Mouse (Mus musculus): ENCODE data around the gene Lcmt1.

Lcmt1 gene

DNA sequence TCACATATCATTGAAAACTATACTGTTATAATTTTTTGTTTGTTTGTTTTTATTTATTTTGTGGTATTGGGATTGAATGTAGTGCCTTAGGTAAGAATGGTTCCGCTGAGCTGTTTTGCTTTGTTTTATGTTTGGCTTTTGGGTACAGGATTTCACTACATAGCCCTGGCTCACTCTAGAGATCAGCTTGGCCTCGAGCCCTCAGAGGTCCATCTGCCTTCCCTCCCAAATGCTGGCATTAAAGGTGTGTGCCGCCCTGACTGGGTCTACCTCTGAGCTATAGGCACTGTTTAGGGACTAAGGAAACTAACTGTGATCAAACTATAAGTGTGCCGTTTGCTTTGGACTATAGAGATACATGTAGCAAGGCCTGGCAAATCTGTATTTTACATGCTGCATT is 29.7 kb downstream of the Lcmt1 start:
- no peak for DNase-seq (ENCODE audit: low spot score in 2 of 2)

DNA sequence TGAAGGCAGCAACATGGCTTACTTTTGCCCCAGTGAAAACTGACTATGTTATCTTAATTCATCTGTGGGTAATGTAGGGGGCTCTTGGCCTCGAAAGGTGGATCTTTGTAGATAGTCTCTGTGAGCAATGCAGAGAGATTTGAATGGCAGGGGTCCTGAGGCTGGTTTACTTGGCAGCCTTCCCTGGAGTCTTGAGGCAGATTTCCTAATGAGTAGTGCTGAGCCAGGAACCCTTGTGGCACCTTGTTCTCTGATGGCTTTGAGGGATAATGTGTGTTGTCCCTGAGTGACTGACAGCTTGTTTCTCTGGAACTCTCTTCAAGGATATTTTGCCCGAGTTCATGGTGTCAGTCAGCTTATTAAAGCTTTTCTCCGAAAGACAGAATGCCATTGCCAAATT is 31.5 kb downstream of the Lcmt1 start:
- no peak for DNase-seq (ENCODE audit: low spot score in 2 of 2)

DNA sequence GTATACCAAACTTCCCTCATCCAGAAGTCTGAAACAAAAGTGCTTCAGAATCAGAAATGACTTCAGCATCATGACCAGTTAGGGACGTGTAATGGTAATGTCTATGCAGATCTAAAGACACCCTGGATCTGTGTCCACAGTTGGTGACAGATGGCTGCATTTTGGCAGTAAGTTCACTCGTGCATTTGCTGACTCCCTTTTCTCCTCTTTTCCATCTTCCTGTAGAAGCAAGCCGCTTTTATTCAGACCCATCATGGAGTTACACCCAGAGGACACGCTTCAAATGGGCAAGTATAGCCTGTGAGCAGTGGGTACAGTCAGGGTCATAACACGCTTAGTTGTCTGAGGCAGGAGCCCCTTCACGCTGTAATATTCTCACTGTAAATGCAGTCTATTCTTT is 34.6 kb downstream of the Lcmt1 start:
- peak in 1 of 2 experiments; percentile 10 for DNase-seq (ENCODE audit: low spot score in 2 of 2)

DNA sequence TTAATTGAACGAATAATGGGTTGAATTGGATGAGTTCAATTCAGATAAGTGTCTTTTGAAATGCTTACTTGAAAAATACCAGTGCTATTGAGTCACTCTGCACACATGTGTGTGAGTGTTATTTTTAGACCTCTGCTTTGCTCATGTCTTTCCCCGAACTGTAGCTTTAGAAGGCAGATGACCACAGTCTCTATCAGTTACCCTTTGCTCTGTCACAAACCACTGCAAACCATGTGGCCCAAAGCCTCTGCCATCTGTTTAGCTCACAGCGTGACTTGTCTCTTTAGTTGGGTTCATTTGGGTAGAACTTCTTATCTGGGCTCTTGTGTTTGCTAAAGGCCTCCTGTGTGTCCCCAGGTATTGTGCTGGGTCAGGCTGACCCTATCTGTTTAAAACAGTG is 36.0 kb downstream of the Lcmt1 start:
- no peak for DNase-seq (ENCODE audit: low spot score in 2 of 2)

DNA sequence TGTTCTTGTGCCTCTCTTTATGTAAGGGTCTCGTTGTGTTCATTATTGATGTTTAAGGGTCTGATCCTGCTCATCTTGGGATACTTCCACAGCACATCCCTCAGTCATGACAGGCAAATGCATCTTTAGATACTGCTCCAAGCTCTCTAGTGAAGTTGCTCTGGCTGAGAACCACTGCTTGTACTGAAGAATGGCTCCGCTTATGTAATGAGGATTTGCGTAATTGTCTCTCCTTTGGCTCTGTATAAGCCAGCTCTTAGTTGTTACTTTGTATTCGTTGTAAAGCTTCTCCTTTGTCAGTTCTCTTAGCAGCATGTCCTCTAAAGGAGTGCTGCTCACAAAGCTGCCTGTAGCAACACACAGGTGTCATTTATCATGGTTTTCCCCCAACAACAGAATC is 37.4 kb downstream of the Lcmt1 start:
- no peak for DNase-seq (ENCODE audit: low spot score in 2 of 2)

DNA sequence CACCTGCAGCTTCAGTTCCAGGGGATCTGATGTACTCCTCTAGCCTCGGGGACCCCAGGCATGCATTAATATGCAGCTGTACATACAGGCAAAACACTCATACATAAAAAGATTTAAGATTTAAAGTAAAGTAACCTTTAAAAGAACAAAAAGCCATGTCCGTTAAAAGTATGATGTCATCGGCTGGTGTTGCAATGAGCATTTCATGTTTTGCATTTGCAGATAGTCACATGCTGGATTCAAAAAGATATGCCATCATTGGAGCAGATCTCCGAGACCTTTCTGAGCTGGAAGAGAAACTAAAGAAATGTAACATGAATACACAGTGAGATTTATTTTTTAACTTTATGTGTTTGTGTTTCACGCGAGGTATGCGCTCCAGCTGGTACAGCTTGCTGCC is 40.9 kb downstream of the Lcmt1 start:
- DNase-seq (ENCODE audit: low spot score in 2 of 2) = no peak

DNA sequence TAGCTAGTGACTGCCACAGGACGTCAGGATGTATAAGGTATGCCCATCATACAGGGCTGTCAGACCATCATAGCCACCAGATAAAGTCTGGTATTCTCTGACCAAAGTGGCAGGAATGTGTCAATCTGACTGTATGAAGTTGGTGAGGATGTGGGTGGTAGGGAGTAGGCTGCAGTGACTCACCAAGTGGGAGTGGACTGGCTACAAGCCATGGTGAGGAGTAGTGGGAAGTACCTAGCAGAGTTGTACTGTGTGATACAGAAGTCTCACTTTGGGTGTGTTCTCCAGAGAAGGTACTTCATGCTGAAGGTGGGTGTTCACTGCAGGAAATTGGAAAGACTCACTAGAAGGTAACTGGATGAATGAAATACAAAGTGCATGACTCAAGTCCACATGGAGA is 41.5 kb downstream of the Lcmt1 start:
- DNase-seq (ENCODE audit: low spot score in 2 of 2) = peak; percentile 61 to 72

DNA sequence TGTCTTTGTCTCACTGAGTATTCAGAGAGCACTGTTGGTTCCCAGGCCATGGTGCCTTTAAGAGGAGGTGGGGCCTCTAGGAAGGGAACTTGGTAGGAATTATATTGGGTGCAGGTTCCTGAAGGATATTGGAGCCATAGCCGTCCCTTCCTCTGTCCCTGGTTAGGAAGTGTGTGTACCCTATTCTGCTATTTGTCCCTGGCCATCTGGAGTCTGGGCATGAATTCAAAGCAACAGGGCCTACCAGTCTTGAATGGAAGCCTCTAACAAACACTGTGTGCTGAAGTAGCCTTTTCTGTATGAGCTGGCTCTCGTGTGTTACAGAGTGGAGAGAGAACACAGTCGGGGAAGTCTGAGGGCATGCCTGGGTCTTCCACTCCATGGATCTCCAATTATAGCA is 42.6 kb downstream of the Lcmt1 start:
- DNase-seq (ENCODE audit: low spot score in 2 of 2) = peak in 1 of 2 experiments; percentile 9

DNA sequence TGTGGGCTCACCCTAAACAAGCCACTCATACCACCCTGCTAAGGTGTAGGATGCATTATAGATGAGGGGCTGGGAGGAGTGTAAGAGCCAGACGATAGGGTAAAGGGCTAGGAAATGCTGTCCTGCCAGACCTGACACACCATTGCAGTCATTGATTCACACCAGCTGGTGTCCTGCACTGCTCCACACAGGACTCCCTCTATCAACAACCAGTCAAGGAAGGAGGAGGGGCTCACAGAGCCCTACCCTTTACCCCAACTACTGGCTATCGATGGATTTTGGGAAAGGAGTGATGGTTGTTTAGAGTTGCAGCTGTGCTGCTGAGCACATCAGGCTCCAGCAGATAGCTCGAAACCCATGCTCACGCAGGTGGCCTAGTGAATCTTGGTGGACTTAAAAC is 47.2 kb downstream of the Lcmt1 start:
- DNase-seq (ENCODE audit: low spot score in 2 of 2) = no peak

DNA sequence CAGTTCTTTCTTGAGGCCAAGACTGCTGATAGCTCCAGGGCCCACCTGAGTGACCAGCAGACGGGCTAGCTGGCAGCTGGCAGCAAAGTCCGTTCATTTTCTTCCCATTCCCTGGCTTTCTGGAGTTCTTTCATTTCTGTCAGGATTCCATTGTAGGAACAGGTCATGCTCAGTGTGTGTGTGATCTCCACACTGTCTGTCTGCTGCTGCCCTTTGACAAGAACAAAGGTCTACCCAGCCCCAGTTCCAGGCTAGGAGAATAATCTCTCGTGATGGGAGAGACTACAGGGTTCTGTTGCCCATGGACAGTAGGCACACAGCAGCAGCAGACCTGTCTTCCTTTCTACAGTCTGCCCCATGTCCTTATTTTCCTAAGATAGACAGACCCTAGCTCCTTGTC is 48.1 kb downstream of the Lcmt1 start:
- DNase-seq (ENCODE audit: low spot score in 2 of 2) = no peak

DNA sequence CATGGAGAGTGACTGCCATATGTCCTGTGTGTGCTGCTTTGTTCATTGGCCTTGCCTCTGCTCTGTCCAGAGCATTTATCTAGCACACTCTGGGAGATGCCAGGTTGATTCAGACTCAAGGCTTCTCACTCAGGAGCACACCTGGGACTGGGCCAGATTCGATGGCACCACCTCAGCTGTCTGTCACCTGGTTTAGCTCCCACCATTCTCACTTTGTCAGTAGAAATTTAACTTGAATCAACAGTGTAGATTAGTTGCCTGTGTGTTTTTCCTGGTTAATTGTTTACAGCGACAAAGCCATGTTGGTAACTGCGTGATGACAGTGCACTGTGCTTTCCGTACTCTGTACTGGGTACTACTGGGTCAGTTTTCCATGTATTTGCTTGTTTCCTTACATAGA is 50.4 kb downstream of the Lcmt1 start:
- DNase-seq (ENCODE audit: low spot score in 2 of 2) = no peak

DNA sequence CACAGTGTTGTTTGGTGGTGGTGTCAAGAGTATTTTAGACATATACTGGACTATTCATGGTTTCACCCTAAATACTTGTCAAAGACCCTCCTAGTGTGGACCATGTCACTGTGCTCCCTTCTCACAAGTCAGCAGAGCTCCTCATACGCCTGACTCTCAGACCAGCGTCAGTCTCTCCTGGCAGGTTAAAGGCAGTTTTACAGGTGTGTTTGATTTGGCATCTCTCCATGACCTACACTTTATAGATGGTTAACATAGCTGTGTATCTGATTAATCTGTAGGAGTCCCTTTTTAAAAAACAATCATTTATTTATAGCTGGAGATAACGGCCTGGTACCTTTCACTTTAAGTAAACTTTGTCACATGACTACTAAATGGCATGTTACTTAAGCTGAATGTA is 52.4 kb downstream of the Lcmt1 start:
- DNase-seq (ENCODE audit: low spot score in 2 of 2) = no peak

DNA sequence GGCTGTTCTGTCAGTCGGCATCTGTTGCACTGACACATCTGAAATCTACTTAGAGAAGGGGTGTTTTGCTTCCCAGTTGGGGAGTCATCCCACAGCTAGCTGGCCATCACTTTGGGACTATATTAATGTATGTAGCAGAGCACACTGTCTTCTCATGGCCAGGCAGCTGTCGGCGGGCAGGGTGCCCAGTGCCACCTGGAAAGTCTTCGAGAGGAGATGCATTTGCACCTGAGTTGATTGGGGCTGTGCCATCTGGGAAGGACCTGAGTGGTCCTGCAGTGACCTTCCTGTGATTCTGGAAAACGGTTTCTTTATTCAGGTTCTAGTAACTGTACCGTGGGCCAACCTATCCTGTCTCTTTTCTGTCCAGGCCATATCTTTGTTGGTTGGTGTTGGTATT is 54.7 kb downstream of the Lcmt1 start:
- DNase-seq (ENCODE audit: low spot score in 2 of 2) = no peak

DNA sequence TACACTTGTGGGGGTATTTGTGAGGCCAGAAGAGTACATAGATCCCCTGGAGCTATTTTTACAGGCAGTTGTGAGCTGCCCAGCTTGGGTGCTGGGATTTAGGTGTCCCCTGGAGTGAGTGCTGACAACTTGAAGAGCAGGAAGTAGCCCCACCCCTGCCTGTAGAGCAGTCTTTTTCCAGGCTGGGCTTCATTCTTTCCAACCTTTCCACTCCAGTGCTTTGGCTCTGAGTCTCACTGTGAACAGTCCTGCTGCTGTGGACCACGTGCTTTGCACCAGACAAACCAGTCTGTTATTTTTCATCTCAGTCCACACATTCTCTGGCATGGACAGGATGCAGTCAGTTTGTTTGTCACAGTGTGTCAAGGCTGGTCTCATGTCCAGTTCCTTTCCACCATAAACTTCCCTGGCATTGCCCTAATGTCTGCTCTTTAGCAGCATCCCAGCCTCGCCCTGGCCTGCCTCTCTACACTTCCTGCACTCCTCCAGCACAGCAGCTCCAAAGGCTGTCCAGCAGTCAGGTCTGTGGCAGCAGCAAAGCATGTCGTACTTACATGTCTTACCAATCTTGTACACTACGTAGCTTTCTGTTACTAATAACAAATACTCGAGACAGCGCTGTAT is 55.7 kb downstream of the Lcmt1 start:
- DNase-seq (ENCODE audit: low spot score in 2 of 2) = no peak

DNA sequence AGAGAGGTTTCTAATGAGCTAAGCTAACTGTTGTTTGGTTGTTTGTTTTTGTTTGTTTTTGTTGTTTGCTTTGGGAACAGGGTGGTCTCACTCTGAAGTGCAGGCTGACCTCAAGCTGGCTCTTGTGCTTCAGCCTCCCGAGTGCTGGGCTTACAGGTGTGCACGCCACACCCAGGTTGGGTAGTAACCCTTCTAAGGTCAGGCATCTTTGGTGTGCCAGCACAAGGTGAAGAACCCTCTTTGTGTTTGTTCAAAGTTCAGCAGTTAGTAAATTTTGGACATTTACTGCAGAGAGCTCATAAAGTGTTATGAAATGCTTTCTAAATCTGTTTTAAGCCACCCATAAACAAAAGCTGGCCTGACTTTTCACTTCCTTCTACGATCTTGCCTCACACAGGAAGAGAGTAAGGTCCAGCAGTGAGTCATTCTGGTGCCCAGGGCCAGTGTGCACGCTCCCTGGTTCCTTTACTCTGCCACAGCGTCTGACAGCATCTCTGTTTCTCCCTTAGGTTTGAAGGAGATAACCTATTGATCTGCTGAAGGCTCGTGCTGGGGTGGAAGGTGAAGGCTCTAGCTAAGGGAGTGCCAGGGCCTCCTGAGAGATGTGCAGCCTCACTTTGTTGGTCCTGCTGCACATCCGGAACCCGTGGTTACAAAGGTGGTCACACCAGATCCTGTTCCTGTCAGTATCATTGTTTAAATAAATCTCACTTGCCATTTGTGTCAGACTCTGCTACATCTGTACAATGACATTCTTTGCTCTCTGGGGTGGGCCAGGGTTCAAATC is 60.2 kb downstream of the Lcmt1 start:
- DNase-seq (ENCODE audit: low spot score in 2 of 2) = no peak

DNA sequence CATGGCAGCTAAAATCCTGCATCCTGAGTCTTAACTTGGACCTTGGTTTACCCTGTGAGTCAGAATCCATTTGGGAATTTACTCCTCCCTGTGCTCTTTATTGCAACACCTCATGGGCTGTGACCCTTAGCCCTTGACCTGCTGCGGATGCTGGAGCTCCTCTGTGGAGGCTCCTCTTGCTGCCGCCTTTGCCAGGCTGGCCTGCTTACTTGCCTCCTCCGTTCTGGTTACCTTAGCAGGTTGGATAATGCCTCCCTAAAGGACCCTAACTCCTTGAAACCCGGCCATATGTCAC is 60.8 kb downstream of the Lcmt1 start:
- DNase-seq (ENCODE audit: low spot score in 2 of 2) = no peak

DNA sequence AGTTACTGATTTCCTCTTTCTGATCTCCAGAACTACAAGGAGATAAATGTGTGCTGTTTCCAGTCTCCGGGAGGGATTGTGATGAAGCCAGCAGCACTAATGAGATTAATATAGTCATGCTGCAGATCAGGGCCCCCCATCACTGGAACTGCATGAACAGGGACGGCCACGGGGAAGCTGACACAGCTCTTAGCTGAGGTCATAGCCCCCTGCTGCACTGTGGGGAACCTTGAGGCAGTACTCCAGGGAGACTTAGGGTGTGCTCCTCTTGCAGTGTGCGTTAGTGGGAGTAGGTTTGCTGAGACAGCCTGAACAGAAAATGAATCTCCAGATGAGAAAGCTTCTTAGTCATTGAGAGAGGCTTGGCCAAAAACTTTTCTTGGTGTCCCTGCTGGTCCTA is 61.6 kb downstream of the Lcmt1 start:
- no peak for DNase-seq (ENCODE audit: low spot score in 2 of 2)

DNA sequence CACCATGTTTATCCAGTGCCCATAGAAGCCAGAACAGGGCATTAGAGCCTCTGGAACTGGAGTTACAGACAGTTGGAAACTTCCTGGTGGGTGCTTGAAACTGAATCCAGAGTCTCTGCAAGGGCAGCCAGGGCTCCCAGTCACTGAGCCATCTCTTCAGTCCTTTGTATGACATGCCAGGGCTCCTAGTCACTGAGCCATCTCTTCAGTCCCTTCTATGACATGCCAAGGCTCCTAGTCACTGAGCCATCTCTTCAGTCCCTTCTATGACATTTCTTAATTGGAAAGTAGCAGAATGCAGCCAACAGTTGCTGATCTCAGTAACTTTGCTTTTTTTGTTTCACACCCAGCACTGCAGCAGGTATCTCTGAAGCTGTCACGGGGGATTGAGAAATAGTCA is 72.5 kb downstream of the Lcmt1 start:
- no peak for DNase-seq (ENCODE audit: low spot score in 2 of 2)

DNA sequence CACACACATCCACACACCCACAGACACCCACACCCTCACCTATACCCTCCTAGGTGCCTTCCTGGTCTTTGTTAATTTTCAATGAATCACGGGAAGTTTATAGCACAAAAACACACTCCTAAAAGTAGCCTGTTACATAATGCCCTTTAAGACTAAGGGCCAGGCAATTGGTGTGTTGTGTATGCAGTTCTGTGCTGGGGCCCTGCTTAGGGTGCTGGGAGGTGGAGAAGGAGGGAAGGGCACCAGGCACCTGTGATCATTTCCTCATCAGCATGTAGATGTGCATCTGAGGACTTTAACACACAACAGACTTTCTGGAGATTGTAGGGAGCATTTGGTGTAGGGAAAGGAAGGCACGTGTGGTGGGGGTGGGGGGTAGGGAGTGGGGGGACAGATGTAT is 79.2 kb downstream of the Lcmt1 start:
- DNase-seq (ENCODE audit: low spot score in 2 of 2) = no peak

DNA sequence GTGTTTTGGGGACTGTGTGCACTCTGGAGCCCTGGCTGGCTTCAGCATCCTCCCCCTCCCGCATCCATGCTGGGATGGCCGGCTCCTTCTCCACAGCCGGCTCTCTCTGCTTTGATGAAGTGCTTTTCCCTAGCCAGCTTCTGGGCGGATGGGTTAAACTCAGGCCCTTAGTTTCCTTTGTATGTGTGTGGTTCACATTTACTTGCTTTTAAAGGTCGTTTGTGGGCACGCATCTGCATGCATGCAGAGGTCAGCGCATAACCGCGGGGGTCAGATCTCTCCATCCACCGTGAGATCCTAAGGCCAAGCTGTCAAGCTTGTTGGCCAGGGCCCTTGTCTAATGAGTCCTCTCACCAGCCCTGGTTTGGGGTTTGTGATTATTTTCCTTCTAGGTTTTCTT is 80.1 kb downstream of the Lcmt1 start:
- no peak for DNase-seq (ENCODE audit: low spot score in 2 of 2)

DNA sequence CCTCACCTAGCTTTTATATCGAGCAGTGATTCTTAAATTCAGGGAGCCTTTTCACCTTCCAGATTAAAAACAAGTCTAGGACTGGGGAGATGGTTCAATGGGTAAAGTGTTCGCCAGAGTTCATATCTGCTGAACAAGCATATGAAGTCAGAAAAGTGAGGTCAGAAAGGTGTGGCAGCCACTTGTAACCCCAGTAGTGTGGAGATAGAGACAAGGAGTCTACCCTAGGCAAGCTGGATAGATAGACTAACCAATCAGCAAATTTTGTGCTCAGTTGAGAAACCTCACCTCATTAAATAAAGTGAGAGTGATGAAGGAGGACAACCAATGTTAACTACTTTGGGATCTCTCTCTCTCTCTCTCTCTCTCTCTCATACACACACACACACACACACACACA is 80.9 kb downstream of the Lcmt1 start:
- no peak for DNase-seq (ENCODE audit: low spot score in 2 of 2)

DNA sequence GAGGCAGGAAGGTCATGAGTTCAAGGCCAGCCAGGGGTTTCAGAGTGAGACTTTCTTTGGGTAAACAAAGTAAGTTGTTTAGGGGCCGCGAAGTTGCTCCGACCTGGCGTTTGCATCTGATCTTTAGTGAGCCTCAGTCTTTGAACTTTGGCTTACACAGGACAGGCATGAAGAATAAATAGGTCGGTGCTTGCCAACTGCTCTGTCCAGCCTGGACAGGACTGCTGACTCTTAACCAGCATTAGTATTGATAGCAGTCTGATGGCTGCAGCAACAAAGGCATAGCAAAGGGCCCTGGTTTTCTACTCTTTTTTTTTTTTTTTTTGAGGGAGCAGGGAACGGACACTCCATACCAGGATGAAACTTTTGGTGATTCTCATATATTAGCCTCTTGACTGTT is 83.0 kb downstream of the Lcmt1 start:
- DNase-seq (ENCODE audit: low spot score in 2 of 2) = no peak

DNA sequence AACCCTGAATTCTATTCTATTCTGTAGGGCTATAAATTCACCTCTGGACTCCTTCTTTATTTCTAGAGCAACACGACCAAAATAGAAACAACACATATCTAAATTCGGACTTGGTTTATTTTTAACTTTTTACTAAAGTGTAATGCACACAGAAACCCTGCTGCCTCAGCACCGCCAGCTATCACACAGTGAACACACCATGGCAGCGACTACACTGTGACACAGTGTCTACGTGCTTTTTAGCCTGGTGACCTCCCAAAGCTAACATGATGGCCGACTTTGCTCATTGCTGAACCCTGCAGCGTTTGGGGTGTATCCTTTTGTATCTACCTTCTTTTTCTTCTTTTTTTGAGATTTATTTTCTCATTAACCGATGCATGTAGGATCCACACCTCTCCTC is 83.5 kb downstream of the Lcmt1 start:
- DNase-seq (ENCODE audit: low spot score in 2 of 2) = no peak

DNA sequence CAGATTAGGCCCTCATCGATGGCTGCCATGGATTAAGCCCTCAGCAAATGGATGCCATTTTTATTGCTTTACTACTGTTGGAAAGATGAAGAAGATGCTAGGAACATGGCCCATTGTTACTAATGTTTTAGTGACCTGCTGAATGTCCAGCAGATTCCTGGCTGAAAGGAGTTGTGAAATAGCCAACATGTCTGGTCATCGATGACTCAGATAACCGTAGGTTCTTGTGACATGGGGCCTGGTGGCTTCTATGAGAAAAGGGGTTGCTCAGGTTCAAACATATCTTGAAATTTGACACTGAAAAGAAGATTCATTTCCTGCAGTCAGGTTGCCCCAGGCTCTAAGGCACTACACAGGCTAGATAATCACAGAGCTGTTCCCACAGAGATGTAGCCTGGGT is 85.5 kb downstream of the Lcmt1 start:
- no peak for DNase-seq (ENCODE audit: low spot score in 2 of 2)
